Mouse (Mus musculus) spleen, postnatal 10 days (tissue): Measurements from ENCODE around the gene Paqr3.

Experiments used
- DNase-seq, 2 experiments: peaks; one replicate each; pipeline ENCODE4 v3.0.0; 2021 to 2022; ENCODE audit warnings: low spot score in 2 of 2

Gene Paqr3

GRCm38 (mm10) chr5:97111207-97111910 is at the start of gene Paqr3:
Gene Paqr3 (minus strand): TSS chr5:97111596.
- DNase-seq = peak; percentile 94 to 96

GRCm38 (mm10) chr5:97154688-97155087 is 43.3 kb upstream of the Paqr3 start:
- DNase-seq = no peak

- no peak for DNase-seq
Observed at GRCm38 (mm10) chr5:97135331-97135730, 23.9 kb upstream of the Paqr3 start.

GRCm38 (mm10) chr5:97129589-97129988 is 18.2 kb upstream of the Paqr3 start:
- no peak for DNase-seq

GRCm38 (mm10) chr5:97128242-97129226 is 17.1 kb upstream of the Paqr3 start:
- DNase-seq = peak in 1 of 2 experiments; percentile 28

- no peak for DNase-seq
Observed at GRCm38 (mm10) chr5:97127284-97127683, 15.9 kb upstream of the Paqr3 start.

GRCm38 (mm10) chr5:97126005-97126404 is 14.6 kb upstream of the Paqr3 start:
- peak in 1 of 2 experiments; percentile 31 for DNase-seq

GRCm38 (mm10) chr5:97125459-97125970 is 14.1 kb upstream of the Paqr3 start:
- no peak for DNase-seq

GRCm38 (mm10) chr5:97124977-97125376 is 13.6 kb upstream of the Paqr3 start:
- no peak for DNase-seq

- no peak for DNase-seq
Observed at GRCm38 (mm10) chr5:97110697-97111096, 699 bp downstream of the Paqr3 start.

- no peak for DNase-seq
Observed at GRCm38 (mm10) chr5:97110133-97110532, 1.3 kb downstream of the Paqr3 start.

GRCm38 (mm10) chr5:97108333-97108732 is 3.1 kb downstream of the Paqr3 start:
- no peak for DNase-seq

- DNase-seq = no peak
Observed at GRCm38 (mm10) chr5:97099954-97100353, 11.4 kb downstream of the Paqr3 start.

GRCm38 (mm10) chr5:97097631-97098041 is 13.8 kb downstream of the Paqr3 start:
- no peak for DNase-seq

- no peak for DNase-seq
Observed at GRCm38 (mm10) chr5:97095335-97095734, 16.1 kb downstream of the Paqr3 start.

GRCm38 (mm10) chr5:97092970-97093369 is 18.4 kb downstream of the Paqr3 start:
- DNase-seq = no peak

- no peak for DNase-seq
Observed at GRCm38 (mm10) chr5:97090034-97090784, 21.2 kb downstream of the Paqr3 start.

- DNase-seq = no peak
Observed at GRCm38 (mm10) chr5:97089426-97089825, 22.0 kb downstream of the Paqr3 start.

GRCm38 (mm10) chr5:97088231-97088630 is 23.2 kb downstream of the Paqr3 start:
- DNase-seq = no peak

- DNase-seq = no peak
Observed at GRCm38 (mm10) chr5:97087746-97088145, 23.6 kb downstream of the Paqr3 start.

GRCm38 (mm10) chr5:97087030-97087630 is 24.3 kb downstream of the Paqr3 start:
- no peak for DNase-seq
